Mouse (Mus musculus) midbrain, postnatal 0 days (tissue): ENCODE results near the gene Tor4a. TPM values are rescaled to one million over a fixed set of nuclear protein-coding genes. Genes with fewer than 3 reads are reported as not detected.

Experiments
- ATAC-seq: fragments of 200-750 bp; cut with Nextera tagmentation; 2 replicates; pipeline ENCODE4 v1.8.0; 2017; ENCODE audit warnings: moderate number of reproducible peaks, mild to moderate bottlenecking, moderate TSS enrichment, moderate library complexity; ENCODE audit not compliant: low FRiP score
- DNase-seq: peaks from one replicate; pipeline ENCODE4 v3.0.0-alpha.2; 2015; ENCODE audit warnings: low spot score
- H3K27ac ChIP-seq: fragments of 300-500 bp; sonication (generic); 2 replicates; pipeline ENCODE4 v1.5.1; 2014; ENCODE audit warnings: low read depth, mild to moderate bottlenecking, low read length, mixed read lengths
- H3K27me3 ChIP-seq: fragments of 300-500 bp; sonication (generic); 2 replicates; pipeline ENCODE4 v1.6.1; 2014; ENCODE audit warnings: low read length, control low read depth, mixed read lengths; ENCODE audit not compliant: insufficient read depth
- H3K36me3 ChIP-seq: fragments of 300-500 bp; sonication (generic); 2 replicates; pipeline ENCODE4 v1.6.1; 2014; ENCODE audit warnings: low read length, control low read depth, mixed read lengths; ENCODE audit not compliant: insufficient read depth
- H3K4me1 ChIP-seq: fragments of 300-500 bp; sonication (generic); 2 replicates; pipeline ENCODE4 v1.6.1; 2014; ENCODE audit warnings: mild to moderate bottlenecking, control low read depth, antibody characterized with exemption, low read length, mixed read lengths; ENCODE audit not compliant: insufficient read depth
- H3K4me2 ChIP-seq: fragments of 300-500 bp; sonication (generic); 2 replicates; pipeline ENCODE4 v1.6.1; 2014; ENCODE audit warnings: low read depth, mild to moderate bottlenecking, low read length, mixed read lengths; ENCODE audit not compliant: poor library complexity, severe bottlenecking
- H3K4me3 ChIP-seq: fragments of 300-500 bp; sonication (generic); 2 replicates; pipeline ENCODE4 v1.5.1; 2014; ENCODE audit warnings: low read depth, mild to moderate bottlenecking, low read length, moderate library complexity
- H3K9ac ChIP-seq: fragments of 300-500 bp; sonication (generic); replicated peaks from 2 replicates; pipeline ENCODE4 v1.6.1; 2014; ENCODE audit warnings: mild to moderate bottlenecking, low read length, moderate library complexity, mixed read lengths; ENCODE audit not compliant: poor library complexity, severe bottlenecking
- H3K9me3 ChIP-seq: fragments of 300-500 bp; sonication (generic); 2 replicates; pipeline ENCODE4 v1.6.1; 2016; ENCODE audit warnings: low read length, control low read depth
- CTCF ChIP-seq: IDR thresholded peaks from 2 replicates; pipeline ENCODE4 v1.5.1; 2016; ENCODE audit warnings: antibody characterized with exemption, mild to moderate bottlenecking
- WGBS: fragments of 180-500 bp; shearing (Covaris S2); extraction: QIAGEN DNeasy Blood & Tissue Kit; methylation state at CpG from one replicate; pipeline ENCODE4 v1.1.7; 2014; 5-methylcytosine and 5-hydroxymethylcytosine counted together
- polyA plus RNA-seq: library from polyadenylated mRNA; unstranded; fragments of >200 nt; fragmentation: Nextera tagmentation; extraction: Ambion mirVana; gene quantifications from 2 replicates; pipeline ENCODE4 v1.2.1, GENCODE M21; 2015
- total RNA-seq: library from RNA; depleted of rRNA; stranded (reverse); fragments of >200 nt; gene quantifications from 2 replicates; pipeline ENCODE4 v1.2.3, GENCODE M21; 2014

Tor4a gene
- total and polyA plus RNA-seq, 2 experiments from 2014 or later, result 0.98 to 3.5 TPM

GRCm38 (mm10) chr2:25240723-25241437 lies 44.2 kb upstream of the Tor4a start:
- Histone ChIP-seq H3K4me1 (peaks cover 9% of the 10 kb centered on the region; the same call in 1 of the 2 replicates), H3K36me3 (peaks cover 12% of the 10 kb centered on the region), H3K27ac (peak overlapping the region; percentile 80), H3K9me3 (no peaks in the 10 kb centered on the region), H3K27me3 (no peaks in the 10 kb centered on the region; the same call in 1 of the 2 replicates), H3K9ac (peak overlapping the region; percentile 87), H3K4me3 (peak overlapping the region; percentile 75), H3K4me2 (peak overlapping the region; percentile 94)
- ATAC-seq (peak; percentile 79), DNase-seq (peak; percentile 84)
- WGBS, result under 1% methylated on average over 29 of the region's 29 CpGs
- TF ChIP-seq CTCF, result no peak

- H3K4me2 ChIP-seq, result peak overlapping the region; percentile 94
- H3K4me3 ChIP-seq, result peak overlapping the region; percentile 75; the same call in 1 of the 2 replicates
- no peaks in the 10 kb centered on the region for H3K9me3 ChIP-seq
- H3K4me1 ChIP-seq, result peaks cover 9% of the 10 kb centered on the region; the same call in 1 of the 2 replicates
- H3K36me3 ChIP-seq, result peaks cover 7% of the 10 kb centered on the region
- ATAC-seq, result no peak
- DNase-seq, result no peak
- no peaks in the 10 kb centered on the region; the same call in 1 of the 2 replicates for H3K27me3 ChIP-seq
- TF ChIP-seq CTCF, result no peak
- 53% methylated on average over 8 of the region's 8 CpGs for WGBS
- H3K27ac ChIP-seq, result peak overlapping the region; percentile 59; the same call in 1 of the 2 replicates
- H3K9ac ChIP-seq, result no peak overlapping the region
Observed at GRCm38 (mm10) chr2:25240310-25240709, 43.6 kb upstream of the Tor4a start.

GRCm38 (mm10) chr2:25239766-25240165 lies 43.1 kb upstream of the Tor4a start:
- no peak for DNase-seq
- TF ChIP-seq CTCF, result no peak
- peaks cover 9% of the 10 kb centered on the region; the same call in 1 of the 2 replicates for H3K4me1 ChIP-seq
- H3K27me3 ChIP-seq, result no peaks in the 10 kb centered on the region; the same call in 1 of the 2 replicates
- 89% methylated on average over 3 of the region's 3 CpGs for WGBS
- ATAC-seq, result no peak
- no peak overlapping the region for H3K4me3 ChIP-seq
- no peak overlapping the region for H3K9ac ChIP-seq
- no peak overlapping the region for H3K4me2 ChIP-seq
- H3K9me3 ChIP-seq, result no peaks in the 10 kb centered on the region
- peaks cover 2% of the 10 kb centered on the region for H3K36me3 ChIP-seq
- H3K27ac ChIP-seq, result no peak overlapping the region

- H3K27ac ChIP-seq, result no peak overlapping the region
- no peak for DNase-seq
- H3K4me3 ChIP-seq, result no peak overlapping the region
- no peaks in the 10 kb centered on the region for H3K9me3 ChIP-seq
- H3K9ac ChIP-seq, result no peak overlapping the region
- no peak for TF ChIP-seq CTCF
- no peaks in the 10 kb centered on the region for H3K36me3 ChIP-seq
- peaks cover 8% of the 10 kb centered on the region; the same call in 1 of the 2 replicates for H3K4me1 ChIP-seq
- H3K27me3 ChIP-seq, result no peaks in the 10 kb centered on the region; the same call in 1 of the 2 replicates
- no peak for ATAC-seq
- H3K4me2 ChIP-seq, result no peak overlapping the region
Observed at GRCm38 (mm10) chr2:25238106-25238505, 41.4 kb upstream of the Tor4a start.

GRCm38 (mm10) chr2:25237522-25237921 lies 40.8 kb upstream of the Tor4a start:
- no peak overlapping the region for H3K9ac ChIP-seq
- H3K4me1 ChIP-seq, result peaks cover 5% of the 10 kb centered on the region; the same call in 1 of the 2 replicates
- H3K27ac ChIP-seq, result no peak overlapping the region
- no peak for TF ChIP-seq CTCF
- H3K9me3 ChIP-seq, result no peaks in the 10 kb centered on the region
- DNase-seq (no peak), ATAC-seq (no peak)
- H3K4me3 ChIP-seq, result no peak overlapping the region
- no peak overlapping the region for H3K4me2 ChIP-seq
- H3K36me3 ChIP-seq, result no peaks in the 10 kb centered on the region
- no peaks in the 10 kb centered on the region; the same call in 1 of the 2 replicates for H3K27me3 ChIP-seq
- 68% methylated on average over 4 of the region's 4 CpGs for WGBS

- H3K4me3 ChIP-seq, result no peak within 1 kb of the TSS
- TF ChIP-seq CTCF, result no peak
- 38% methylated on average over 8 of the region's 8 CpGs for WGBS
- H3K27me3 ChIP-seq, result no peaks in the 10 kb centered on the region; the same call in 1 of the 2 replicates
- ATAC-seq, result no peak
- H3K9ac ChIP-seq, result no peak within 1 kb of the TSS
- DNase-seq, result no peak
- H3K9me3 ChIP-seq, result no peaks in the 10 kb centered on the region
- peaks cover 4% of the 10 kb centered on the region; the same call in 1 of the 2 replicates for H3K4me1 ChIP-seq
- H3K4me2 ChIP-seq, result no peak within 1 kb of the TSS
- H3K36me3 ChIP-seq, result no peaks in the 10 kb centered on the region
- H3K27ac ChIP-seq, result no peak within 1 kb of the TSS
Observed at GRCm38 (mm10) chr2:25236614-25237013, 39.9 kb upstream of the Tor4a start, which contains the start of gene Rnf224. Gene Rnf224 (minus strand): TSS chr2:25236787.
